Mouse (Mus musculus) heart, embryonic 14.5 days (tissue): ENCODE results near the gene Akap1. TPM values are rescaled to one million over a fixed set of nuclear protein-coding genes. Genes with fewer than 3 reads are reported as not detected.

ENCODE experiments used
- ATAC-seq: fragments of 200-750 bp; cut with Nextera tagmentation; 2 replicates; pipeline ENCODE4 v1.8.0; 2017; ENCODE audit warnings: low read depth, moderate TSS enrichment; ENCODE audit not compliant: insufficient number of reproducible peaks, insufficient read depth, low FRiP score
- H3K27ac ChIP-seq, 2 experiments: fragments of 200-500 bp in 1 of 2; fragments of 300-500 bp in 1 of 2; sonication (generic) in 1 of 2; replicated peaks in 1 of 2; 2 replicates each; pipeline ENCODE4 v1.5.1; 2012 to 2014; ENCODE audit warnings: low read depth in 2 of 2, low read length in 2 of 2, control low read depth in 1 of 2, mild to moderate bottlenecking in 1 of 2, mixed read lengths in 1 of 2; ENCODE audit not compliant: control insufficient read depth in 1 of 2, insufficient read depth in 1 of 2
- H3K27me3 ChIP-seq: fragments of 300-500 bp; sonication (generic); 2 replicates; pipeline ENCODE4 v1.6.1; 2014; ENCODE audit warnings: mild to moderate bottlenecking, low read length, control low read depth; ENCODE audit not compliant: control insufficient read depth, insufficient read depth
- H3K36me3 ChIP-seq: fragments of 300-500 bp; sonication (generic); 2 replicates; pipeline ENCODE4 v1.6.1; 2014; ENCODE audit warnings: mild to moderate bottlenecking, control low read depth, low read length, mixed read lengths; ENCODE audit not compliant: control insufficient read depth, insufficient read depth
- H3K4me1 ChIP-seq, 2 experiments: fragments of 200-500 bp in 1 of 2; fragments of 300-500 bp in 1 of 2; sonication (generic) in 1 of 2; 2 replicates each; pipeline ENCODE4 v1.6.1; 2012 to 2014; ENCODE audit warnings: low read length in 2 of 2, control low read depth in 1 of 2, mixed read lengths in 1 of 2; ENCODE audit not compliant: control insufficient read depth in 2 of 2, insufficient read depth in 2 of 2
- H3K4me2 ChIP-seq: fragments of 300-500 bp; sonication (generic); 2 replicates; pipeline ENCODE4 v1.6.1; 2014; ENCODE audit warnings: mild to moderate bottlenecking, low read length
- H3K4me3 ChIP-seq, 2 experiments: fragments of 200-500 bp in 1 of 2; fragments of 300-500 bp in 1 of 2; sonication (generic) in 1 of 2; 2 replicates each; pipeline ENCODE4 v1.5.1; 2012 to 2014; ENCODE audit warnings: low read length in 2 of 2, mild to moderate bottlenecking in 2 of 2, control low read depth in 1 of 2, low read depth in 1 of 2, moderate library complexity in 1 of 2; ENCODE audit not compliant: control insufficient read depth in 1 of 2, insufficient read depth in 1 of 2
- H3K9ac ChIP-seq: fragments of 300-500 bp; sonication (generic); 2 replicates; pipeline ENCODE4 v1.6.1; 2014; ENCODE audit warnings: mild to moderate bottlenecking, low read length
- H3K9me3 ChIP-seq: fragments of 300-500 bp; sonication (generic); 2 replicates; pipeline ENCODE4 v1.6.1; 2016; ENCODE audit warnings: low read length, control low read depth; ENCODE audit not compliant: control insufficient read depth
- WGBS: fragments of 180-500 bp; shearing (Covaris S2); extraction: QIAGEN DNeasy Blood & Tissue Kit; methylation state at CpG from one replicate; pipeline ENCODE4 v1.1.7; 2014; 5-methylcytosine and 5-hydroxymethylcytosine counted together
- polyA plus RNA-seq: library from polyadenylated mRNA; unstranded; fragments of >200 nt; fragmentation: Nextera tagmentation; extraction: Ambion mirVana; gene quantifications from 2 replicates; pipeline ENCODE4 v1.2.1, GENCODE M21; 2014

Gene Akap1
- polyA plus RNA-seq, 1 experiment from 2014 or later, result 42.0 TPM

- Histone ChIP-seq H3K4me3 (no peak overlapping the region), H3K4me2 (no peak overlapping the region), H3K27ac (no peak overlapping the region), H3K36me3 (peaks cover 50% of the 10 kb centered on the region), H3K9me3 (no peaks in the 10 kb centered on the region), H3K9ac (no peak overlapping the region), H3K4me1 (no peaks in the 10 kb centered on the region), H3K27me3 (no peaks in the 10 kb centered on the region)
- 93% methylated on average over 2 of the region's 2 CpGs for WGBS
- ATAC-seq, result no peak
These were observed 34.1 kb downstream of the Akap1 start for GRCm38 (mm10) chr11:88830257-88830804.

- Histone ChIP-seq H3K36me3 (peaks cover 32% of the 10 kb centered on the region), H3K9ac (no peak overlapping the region), H3K4me2 (no peak overlapping the region), H3K27ac (no peak overlapping the region), H3K4me3 (no peak overlapping the region), H3K9me3 (no peaks in the 10 kb centered on the region), H3K27me3 (no peaks in the 10 kb centered on the region), H3K4me1 (no peaks in the 10 kb centered on the region)
- no peak for ATAC-seq
These were observed 35.9 kb downstream of the Akap1 start for GRCm38 (mm10) chr11:88828528-88828927.

GRCm38 (mm10) chr11:88825909-88826308, 38.5 kb downstream of the Akap1 start:
- Histone ChIP-seq H3K9ac (no peak overlapping the region), H3K27me3 (no peaks in the 10 kb centered on the region), H3K4me2 (no peak overlapping the region), H3K4me1 (peaks cover 3 to 11% of the 10 kb centered on the region in 2 experiments; a peak in 3 of 4 replicates), H3K27ac (no peak overlapping the region), H3K4me3 (no peak overlapping the region), H3K9me3 (no peaks in the 10 kb centered on the region), H3K36me3 (peaks cover 11% of the 10 kb centered on the region)
- no peak for ATAC-seq
- 32% methylated on average over 7 of the region's 7 CpGs for WGBS

- Histone ChIP-seq H3K4me3 (peak overlapping the region; percentile 14 to 21; a peak in 2 of 4 replicates), H3K9ac (peak overlapping the region; percentile 19; the same call in 1 of the 2 replicates), H3K4me1 (peaks cover 6 to 17% of the 10 kb centered on the region in 2 experiments; a peak in 3 of 4 replicates), H3K36me3 (no peaks in the 10 kb centered on the region), H3K9me3 (no peaks in the 10 kb centered on the region), H3K27ac (no peak overlapping the region), H3K4me2 (peak overlapping the region; percentile 58), H3K27me3 (no peaks in the 10 kb centered on the region)
- ATAC-seq, result no peak; the same call in 1 of the 2 replicates
- 5% methylated on average over 7 of the region's 7 CpGs for WGBS
These were observed 41.4 kb downstream of the Akap1 start for GRCm38 (mm10) chr11:88822991-88823390.

- H3K9me3 ChIP-seq, result no peaks in the 10 kb centered on the region
- H3K27me3 ChIP-seq, result no peaks in the 10 kb centered on the region
- peaks cover 6 to 19% of the 10 kb centered on the region in 2 experiments for H3K4me1 ChIP-seq
- no peak for ATAC-seq
- no peak overlapping the region for H3K27ac ChIP-seq
- no peaks in the 10 kb centered on the region for H3K36me3 ChIP-seq
- H3K9ac ChIP-seq, result 0 out of 2 replicates have a peak overlapping the region, but pooled peaks have one; percentile 19
- peak overlapping the region; percentile 58 for H3K4me2 ChIP-seq
- 36% methylated on average over 5 of the region's 5 CpGs for WGBS
- peak overlapping the region in 1 of 2 experiments; percentile 21; a peak in 1 of 4 replicates for H3K4me3 ChIP-seq
These were observed 41.9 kb downstream of the Akap1 start for GRCm38 (mm10) chr11:88822526-88822925.

GRCm38 (mm10) chr11:88820742-88821576, 43.4 kb downstream of the Akap1 start:
- H3K9me3 ChIP-seq, result no peaks in the 10 kb centered on the region
- H3K27me3 ChIP-seq, result no peaks in the 10 kb centered on the region
- peak overlapping the region; percentile 45 to 66 for H3K27ac ChIP-seq
- WGBS, result 11% methylated on average over 24 of the region's 24 CpGs
- no peaks in the 10 kb centered on the region for H3K36me3 ChIP-seq
- H3K4me1 ChIP-seq, result peaks cover 6 to 22% of the 10 kb centered on the region in 2 experiments
- peak overlapping the region; percentile 48 for H3K9ac ChIP-seq
- peak overlapping the region; percentile 59 for H3K4me2 ChIP-seq
- peak overlapping the region; percentile 8 to 31; a peak in 3 of 4 replicates for H3K4me3 ChIP-seq
- peak; percentile 38 for ATAC-seq

- Histone ChIP-seq H3K4me2 (peak overlapping the region; percentile 59; the same call in 1 of the 2 replicates), H3K9me3 (no peaks in the 10 kb centered on the region), H3K36me3 (no peaks in the 10 kb centered on the region), H3K27me3 (no peaks in the 10 kb centered on the region), H3K27ac (peak overlapping the region in 1 of 2 experiments; percentile 66; a peak in 1 of 4 replicates), H3K9ac (no peak overlapping the region), H3K4me1 (peaks cover 6 to 22% of the 10 kb centered on the region in 2 experiments), H3K4me3 (no peak overlapping the region)
- no peak for ATAC-seq
- 46% methylated on average over 6 of the region's 6 CpGs for WGBS
These were observed 44.1 kb downstream of the Akap1 start for GRCm38 (mm10) chr11:88820253-88820652.
